Mouse (Mus musculus): Measurements from ENCODE around the gene Ptpn12. TPM values are rescaled to one million over a fixed set of nuclear protein-coding genes. Genes with fewer than 3 reads are reported as not detected.

Ptpn12 gene
- total and polyA plus RNA-seq, 3 experiments = 3.2 to 16.5 (median 12.7) TPM

GRCm38 (mm10) chr5:21091179-21091578 is 35.5 kb upstream of the Ptpn12 start:
- H3K4me1 ChIP-seq (ENCODE audit: control insufficient read depth in 1 of 2, insufficient read depth in 2 of 2) = peaks cover 0 to 12% of the 10 kb centered on the region in 2 experiments; a peak in 1 of 4 replicates
- TF ChIP-seq CTCF (conservative IDR thresholded peaks at IDR 0.05 in 1 of 2, IDR thresholded peaks at IDR 0.05 in 1 of 2; ENCODE audit: low read depth in 2 of 2, low read length in 2 of 2) (0 out of 4 replicates have a peak, but pooled peaks of 1 of the 2 experiments have one; percentile 7), KAT2A (IDR thresholded peaks at IDR 0.05; ENCODE audit: insufficient replicate concordance, low read length) (no peak)
- dilution Hi-C loops (cut with MboI; ENCODE audit: extremely low pct_ligation_motif_present, extremely low pct_unique_long_range_greater_than_20kb, low sequenced_read_pairs) = no loop called here
- H3K4me3 ChIP-seq (replicated peaks in 1 of 3; ENCODE audit: low read depth in 2 of 3, low read length in 2 of 3, poor library complexity in 1 of 3) = no peak overlapping the region
- no peak for DNase-seq (ENCODE audit: extremely low read depth)
- no peak overlapping the region for H3K27ac ChIP-seq (ENCODE audit: insufficient read depth, low read depth)
- H3K4me2 ChIP-seq (ENCODE audit: insufficient read depth, low read depth, poor library complexity, severe bottlenecking) = no peak overlapping the region
- no peaks in the 10 kb centered on the region for H3K27me3 ChIP-seq (replicated peaks)
- no peaks in the 10 kb centered on the region for H3K9me3 ChIP-seq (replicated peaks; ENCODE audit: low read length)
- H3K79me2 ChIP-seq (replicated peaks; ENCODE audit: control insufficient read depth, extremely low read depth, insufficient read depth, poor library complexity, severe bottlenecking) = no peaks in the 10 kb centered on the region
- H3K36me3 ChIP-seq (replicated peaks in 1 of 2; ENCODE audit: control insufficient read depth in 1 of 2, insufficient read depth in 1 of 2, low read length in 1 of 2) = no peaks in the 10 kb centered on the region
- no peak overlapping the region for H3K9ac ChIP-seq (ENCODE audit: insufficient read depth, low read depth)
- in situ Hi-C loops (cut with MboI; ENCODE audit: low pct_ligation_motif_present, low pct_unique_long_range_greater_than_20kb, low sequenced_read_pairs) = no loop called here

- peak overlapping the region in 2 of 3 experiments; percentile 58 to 69 for H3K4me3 ChIP-seq (replicated peaks in 1 of 3; ENCODE audit: low read depth in 2 of 3, low read length in 2 of 3, poor library complexity in 1 of 3)
- dilution Hi-C loops (cut with MboI; ENCODE audit: extremely low pct_ligation_motif_present, extremely low pct_unique_long_range_greater_than_20kb, low sequenced_read_pairs) = no loop called here
- no peak overlapping the region for H3K27ac ChIP-seq (ENCODE audit: insufficient read depth, low read depth)
These were observed 1.5 kb upstream of the Ptpn12 start for GRCm38 (mm10) chr5:21057217-21057616.

GRCm38 (mm10) chr5:21056595-21056994 is 884 bp upstream of the Ptpn12 start:
- peaks cover 2 to 13% of the 10 kb centered on the region in 2 experiments; a peak in 2 of 4 replicates for H3K4me1 ChIP-seq (ENCODE audit: control insufficient read depth in 1 of 2, insufficient read depth in 2 of 2)
- no peaks in the 10 kb centered on the region for H3K9me3 ChIP-seq (replicated peaks; ENCODE audit: low read length)
- dilution Hi-C loops (cut with MboI; ENCODE audit: extremely low pct_ligation_motif_present, extremely low pct_unique_long_range_greater_than_20kb, low sequenced_read_pairs) = no loop called here
- H3K4me3 ChIP-seq (replicated peaks in 1 of 3; ENCODE audit: low read depth in 2 of 3, low read length in 2 of 3, poor library complexity in 1 of 3) = peak overlapping the region; percentile 58 to 69 (median 64)
- peak overlapping the region; percentile 59; the same call in 1 of the 2 replicates for H3K4me2 ChIP-seq (ENCODE audit: insufficient read depth, low read depth, poor library complexity, severe bottlenecking)
- peak overlapping the region; percentile 91 for H3K9ac ChIP-seq (ENCODE audit: insufficient read depth, low read depth)
- in situ Hi-C loops (cut with MboI; ENCODE audit: low pct_ligation_motif_present, low pct_unique_long_range_greater_than_20kb, low sequenced_read_pairs) = no loop called here
- no peak for DNase-seq (ENCODE audit: extremely low read depth)
- peak overlapping the region; percentile 68; the same call in 1 of the 2 replicates for H3K27ac ChIP-seq (ENCODE audit: insufficient read depth, low read depth)
- H3K27me3 ChIP-seq (replicated peaks) = no peaks in the 10 kb centered on the region
- H3K79me2 ChIP-seq (replicated peaks; ENCODE audit: control insufficient read depth, extremely low read depth, insufficient read depth, poor library complexity, severe bottlenecking) = peaks cover 10% of the 10 kb centered on the region
- TF ChIP-seq RCOR1 (conservative IDR thresholded peaks at IDR 0.05; ENCODE audit: low read depth, low read length) (no peak), ZNF384 (IDR thresholded peaks at IDR 0.05; ENCODE audit: low read depth, low read length) (0 out of 2 replicates have a peak, but pooled peaks have one; percentile 12), MXI1 (IDR thresholded peaks at IDR 0.05; ENCODE audit: low read depth, low read length) (peak; percentile 21; the same call in 1 of the 2 replicates), JUN (IDR thresholded peaks at IDR 0.05; ENCODE audit: insufficient read depth, low read depth, low read length) (no peak), NRF1 (IDR thresholded peaks at IDR 0.05; ENCODE audit: low read depth, low read length) (no peak), EP300 (IDR thresholded peaks at IDR 0.05; ENCODE audit: low read length) (peak; percentile 45; the same call in 1 of the 2 replicates), E2F4 (IDR thresholded peaks at IDR 0.05; ENCODE audit: insufficient replicate concordance, low read depth, low read length) (0 out of 2 replicates have a peak, but pooled peaks have one; percentile 41), HCFC1 (IDR thresholded peaks at IDR 0.05; ENCODE audit: low read depth, low read length) (no peak), USF1 (IDR thresholded peaks at IDR 0.05; ENCODE audit: low read depth, low read length) (no peak), IRF4 (IDR thresholded peaks at IDR 0.05; ENCODE audit: low read depth, low read length) (0 out of 2 replicates have a peak, but pooled peaks have one; percentile 38), MAFK (IDR thresholded peaks at IDR 0.05; ENCODE audit: insufficient replicate concordance, low read length) (0 out of 2 replicates have a peak, but pooled peaks have one; percentile 15), ETS1 (conservative IDR thresholded peaks at IDR 0.05; ENCODE audit: low read depth, low read length) (0 out of 2 replicates have a peak, but pooled peaks have one; percentile 10), MAX (IDR thresholded peaks at IDR 0.05; ENCODE audit: low read length) (peak; percentile 61), MAZ (IDR thresholded peaks at IDR 0.05; ENCODE audit: low read depth, low read length) (0 out of 2 replicates have a peak, but pooled peaks have one; percentile 49), CHD2 (IDR thresholded peaks at IDR 0.05; ENCODE audit: low read length) (no peak), SMC3 (IDR thresholded peaks at IDR 0.05; ENCODE audit: low read depth, low read length) (no peak), ZMIZ1 (IDR thresholded peaks at IDR 0.05; ENCODE audit: low read depth, low read length) (no peak), KAT2A (IDR thresholded peaks at IDR 0.05; ENCODE audit: insufficient replicate concordance, low read length) (no peak)
- no peaks in the 10 kb centered on the region for H3K36me3 ChIP-seq (replicated peaks in 1 of 2; ENCODE audit: control insufficient read depth in 1 of 2, insufficient read depth in 1 of 2, low read length in 1 of 2)

More at GRCm38 (mm10) chr5:21057217-21057616, 1.5 kb upstream of the Ptpn12 start:
- in situ Hi-C loops (cut with MboI; ENCODE audit: low pct_ligation_motif_present, low pct_unique_long_range_greater_than_20kb, low sequenced_read_pairs) = no loop called here
- H3K9me3 ChIP-seq (replicated peaks; ENCODE audit: low read length) = no peaks in the 10 kb centered on the region
- H3K9ac ChIP-seq (ENCODE audit: insufficient read depth, low read depth) = peak overlapping the region; percentile 91; the same call in 1 of the 2 replicates
- peaks cover 2 to 13% of the 10 kb centered on the region in 2 experiments; a peak in 2 of 4 replicates for H3K4me1 ChIP-seq (ENCODE audit: control insufficient read depth in 1 of 2, insufficient read depth in 2 of 2)
- H3K27me3 ChIP-seq (replicated peaks) = no peaks in the 10 kb centered on the region
- H3K4me2 ChIP-seq (ENCODE audit: insufficient read depth, low read depth, poor library complexity, severe bottlenecking) = peak overlapping the region; percentile 8; the same call in 1 of the 2 replicates
- no peaks in the 10 kb centered on the region for H3K36me3 ChIP-seq (replicated peaks in 1 of 2; ENCODE audit: control insufficient read depth in 1 of 2, insufficient read depth in 1 of 2, low read length in 1 of 2)
- peaks cover 7% of the 10 kb centered on the region for H3K79me2 ChIP-seq (replicated peaks; ENCODE audit: control insufficient read depth, extremely low read depth, insufficient read depth, poor library complexity, severe bottlenecking)
- TF ChIP-seq E2F4 (IDR thresholded peaks at IDR 0.05; ENCODE audit: insufficient replicate concordance, low read depth, low read length) = no peak
- TF ChIP-seq NELFE (IDR thresholded peaks at IDR 0.05; ENCODE audit: low read depth, low read length) = no peak
- no peak for TF ChIP-seq ZKSCAN1 (IDR thresholded peaks at IDR 0.05; ENCODE audit: borderline replicate concordance, low read depth, low read length)
- TF ChIP-seq RCOR1 (conservative IDR thresholded peaks at IDR 0.05; ENCODE audit: low read depth, low read length) = no peak
- no peak for TF ChIP-seq EP300 (IDR thresholded peaks at IDR 0.05; ENCODE audit: low read length)
- TF ChIP-seq ETS1 (conservative IDR thresholded peaks at IDR 0.05; ENCODE audit: low read depth, low read length) = no peak
- TF ChIP-seq CHD1 (IDR thresholded peaks at IDR 0.05; ENCODE audit: low read depth, low read length) = no peak
- no peak for DNase-seq (ENCODE audit: extremely low read depth)
